9 mouse cellular contexts compared by ENCODE assay signal in genomic region chr2:13938118-13938517, GRCm38 (mm10).
A peak's percentile ranks its signal among the peaks of the same experiment; 100 is the strongest.
DNase-seq lines count a peak whose midpoint lies in the region; ATAC-seq lines count a peak whose summit lies in the region.
"Had no signal": no experiment of that assay in that cellular context is flagged by ENCODE, and none has a peak within 500 bp of the region (broad histone marks: within the 10 kb centered on the region; RNA-seq: fewer than 3 reads in every experiment).

No protein-coding gene starts in this region.

- H3K27me3 ChIP-seq in hindbrain, embryonic 16.5 days (replicated peaks; ENCODE audit: control insufficient read depth, insufficient read depth, low read length), result no peaks in the 10 kb centered on the region
- H3K27me3 ChIP-seq: neural tube, embryonic 13.5 days had no signal

- no peaks in the 10 kb centered on the region for H3K4me1 ChIP-seq in hindbrain, embryonic 16.5 days (ENCODE audit: control insufficient read depth, insufficient read depth, low read depth, low read length)
- H3K4me1 ChIP-seq: neural tube, embryonic 13.5 days had no signal

- peak; percentile 85; the same call in 1 of the 2 replicates for ATAC-seq in frontal cortex, adult (ENCODE audit: low TSS enrichment)
- ATAC-seq in hindbrain, embryonic 16.5 days, result no peak

- no peaks in the 10 kb centered on the region for H3K9me3 ChIP-seq in hindbrain, embryonic 16.5 days (ENCODE audit: control insufficient read depth, low read length)
- H3K9me3 ChIP-seq: neural tube, embryonic 13.5 days had no signal

- H3K4me3 ChIP-seq in hindbrain, embryonic 16.5 days (ENCODE audit: low read length), result no peak overlapping the region
- H3K4me3 ChIP-seq: neural tube, embryonic 13.5 days had no signal

- no peak overlapping the region for H3K4me2 ChIP-seq in hindbrain, embryonic 16.5 days (ENCODE audit: low read length)
- H3K4me2 ChIP-seq: neural tube, embryonic 13.5 days had no signal

- no peak overlapping the region for H3K9ac ChIP-seq in hindbrain, embryonic 16.5 days (ENCODE audit: low read depth, low read length)
- H3K9ac ChIP-seq: neural tube, embryonic 13.5 days had no signal

- H3K27ac ChIP-seq in hindbrain, embryonic 16.5 days (ENCODE audit: low read depth, low read length), result no peak overlapping the region
- H3K27ac ChIP-seq: neural tube, embryonic 13.5 days had no signal

- 67% methylated on average over 2 of the region's 2 CpGs for WGBS in hindbrain, embryonic 16.5 days

- DNase-seq in frontal cortex, postnatal 10 days (ENCODE audit: low spot score in 2 of 2), result no peak
- DNase-seq in lung, postnatal 10 days, result peak; percentile 34
- DNase-seq in lung, postnatal 25 days (ENCODE audit: low spot score), result no peak
- peak; percentile 39 for DNase-seq in brain, adult 2 months (ENCODE audit: low read depth, low spot score)
- DNase-seq in retina, postnatal 1 day, result peak; percentile 9
- no peak for DNase-seq in c-Kit-positive CD71-positive TER-119-positive erythroid progenitor cells, embryonic 14.5 days (ENCODE audit: low spot score)

- H3K36me3 ChIP-seq in hindbrain, embryonic 16.5 days (ENCODE audit: control insufficient read depth, insufficient read depth, low read length), result no peaks in the 10 kb centered on the region
- H3K36me3 ChIP-seq: neural tube, embryonic 13.5 days had no signal

Comparison
In these comparisons a context has a peak if more than half of its experiments do, and no peak if none do; other contexts are left out.
1. DNase-seq: peak in lung, postnatal 10 days (single experiment), brain, adult 2 months (single experiment) and retina, postnatal 1 day (single experiment); none in frontal cortex, postnatal 10 days (0 of 2), lung, postnatal 25 days (single experiment) and c-Kit-positive CD71-positive TER-119-positive erythroid progenitor cells, embryonic 14.5 days (single experiment).